Mouse (Mus musculus): ENCODE results near the gene 6430571L13Rik. TPM values are rescaled to one million over a fixed set of nuclear protein-coding genes. Genes with fewer than 3 reads are reported as not detected.

Gene 6430571L13Rik
- total RNA-seq (2022) = 1 to 10 TPM; 5.6 to 7.1 (median 6.2) TPM

DNA sequence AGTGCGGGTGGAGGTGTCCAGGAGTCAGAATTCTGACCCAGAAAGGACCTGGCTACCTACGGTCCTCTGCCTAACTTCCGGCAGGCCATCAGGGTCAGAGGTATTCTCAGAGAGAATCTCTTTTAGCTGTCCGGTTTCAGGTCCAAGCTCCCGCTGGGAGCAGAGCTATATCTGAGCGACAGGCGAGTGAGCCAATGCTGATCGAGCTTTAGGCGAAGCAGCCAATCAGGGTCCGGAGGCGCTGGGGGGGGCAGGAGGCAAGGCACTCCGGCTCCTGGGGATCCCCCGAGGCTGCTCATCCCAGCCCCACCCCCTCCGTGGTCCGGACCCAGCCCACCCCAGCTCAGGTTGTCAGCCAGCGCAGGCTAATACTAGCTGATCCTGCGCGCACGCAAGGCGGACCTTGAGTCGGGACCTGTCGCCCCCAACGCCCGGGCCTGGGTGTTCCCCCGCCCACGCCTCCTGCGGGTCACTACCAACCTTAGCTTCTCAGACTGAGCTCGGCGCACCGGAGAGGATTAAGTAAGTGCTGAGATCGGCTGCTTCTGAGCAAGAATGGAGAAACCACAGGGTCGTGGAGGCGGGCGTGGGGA, at the start of gene 6430571L13Rik:
Gene 6430571L13Rik, plus strand, starts transcription at position 336 of the 593 bp plus-strand sequence.
- peak; percentile 87 to 89 for DNase-seq (ENCODE audit: low spot score in 2 of 2)

DNA sequence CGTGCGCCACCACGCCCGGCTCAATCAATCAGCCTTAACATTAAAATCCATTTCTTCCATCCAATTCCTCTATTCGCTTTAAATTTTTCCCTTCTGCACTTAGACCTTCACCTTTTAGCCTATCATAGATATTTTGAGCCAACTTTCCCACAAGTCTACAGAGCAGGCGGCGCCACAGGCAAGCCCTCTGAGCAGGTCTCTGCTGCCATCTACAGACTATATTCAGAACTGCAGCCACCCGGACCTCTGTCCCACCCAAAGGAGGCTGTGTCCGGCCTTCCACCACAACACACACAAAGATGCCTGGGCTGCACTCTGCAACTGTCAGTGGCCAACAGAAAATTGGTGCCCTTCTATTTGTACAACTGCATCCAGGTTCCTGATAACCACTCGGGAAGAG, 49.5 kb upstream of the 6430571L13Rik start:
- DNase-seq (ENCODE audit: low spot score in 2 of 2) = peak in 1 of 2 experiments; percentile 58

DNA sequence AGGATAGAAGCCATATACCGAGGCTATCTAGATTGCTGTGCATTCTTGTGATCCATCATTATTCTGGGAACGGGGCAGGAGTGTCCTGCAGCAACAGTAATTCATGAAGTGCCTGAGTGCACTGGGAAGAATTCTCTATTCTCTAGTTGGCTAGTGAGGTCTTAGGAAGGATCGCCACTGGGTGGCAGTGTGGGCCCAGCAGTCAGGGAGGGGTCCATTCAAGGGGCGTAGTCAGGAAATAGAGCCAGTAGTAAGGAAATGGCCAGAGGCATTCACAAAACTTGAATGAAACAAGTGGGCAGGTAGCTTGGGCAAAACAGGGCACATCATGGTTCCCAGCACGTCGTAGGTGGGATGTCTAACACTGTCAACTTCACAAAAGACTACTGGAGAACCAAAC, 46.2 kb upstream of the 6430571L13Rik start:
- DNase-seq (ENCODE audit: low spot score in 2 of 2) = peak in 1 of 2 experiments; percentile 61

DNA sequence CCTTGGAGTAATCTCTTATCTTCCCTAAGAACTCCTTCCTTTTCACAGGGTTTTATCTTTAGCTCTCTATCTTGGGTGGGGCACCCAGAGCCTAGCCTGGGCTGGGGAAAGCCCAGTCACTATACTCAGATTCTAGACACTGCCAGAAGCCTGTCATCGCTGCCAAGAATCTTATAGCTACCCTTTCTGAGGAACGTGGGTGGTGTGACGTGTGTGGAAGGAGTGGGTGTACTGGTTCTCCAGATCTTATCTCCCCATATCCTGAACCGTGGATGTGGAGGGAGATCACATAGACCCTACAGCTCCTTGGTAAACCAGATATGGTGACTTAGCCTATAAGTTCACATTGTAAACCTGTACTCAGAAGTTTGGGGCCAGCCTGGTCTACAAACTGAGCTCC, 44.8 kb upstream of the 6430571L13Rik start:
- DNase-seq (ENCODE audit: low spot score in 2 of 2) = peak in 1 of 2 experiments; percentile 50

DNA sequence AAGGTAGTCTGAATTCAATTTTAAA, 44.6 kb upstream of the 6430571L13Rik start, which contains the start of gene Cish:
Gene Cish, plus strand, starts transcription at position 11 of the 25 bp plus-strand sequence.
- DNase-seq (ENCODE audit: low spot score in 2 of 2) = no peak

DNA sequence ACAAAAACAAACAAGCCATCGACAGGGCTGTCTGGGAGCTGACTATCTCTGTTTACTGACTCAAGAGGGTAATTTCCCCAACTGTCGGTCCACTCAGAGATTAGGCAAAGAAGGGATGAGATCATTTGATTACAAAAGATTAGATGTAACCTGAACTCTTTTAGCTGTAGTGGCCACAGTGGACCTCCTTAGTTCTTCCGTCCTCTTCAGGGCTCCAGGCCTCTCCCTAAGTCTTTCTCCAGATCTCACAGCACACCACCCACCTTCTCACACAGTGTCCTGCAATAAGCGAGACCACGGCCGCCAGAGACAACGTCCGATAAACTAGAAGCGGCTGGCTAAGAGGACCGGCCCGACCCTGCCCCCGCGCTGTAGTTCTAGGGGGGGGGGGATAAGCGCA, 44.4 kb upstream of the 6430571L13Rik start:
- DNase-seq (ENCODE audit: low spot score in 2 of 2) = no peak

DNA sequence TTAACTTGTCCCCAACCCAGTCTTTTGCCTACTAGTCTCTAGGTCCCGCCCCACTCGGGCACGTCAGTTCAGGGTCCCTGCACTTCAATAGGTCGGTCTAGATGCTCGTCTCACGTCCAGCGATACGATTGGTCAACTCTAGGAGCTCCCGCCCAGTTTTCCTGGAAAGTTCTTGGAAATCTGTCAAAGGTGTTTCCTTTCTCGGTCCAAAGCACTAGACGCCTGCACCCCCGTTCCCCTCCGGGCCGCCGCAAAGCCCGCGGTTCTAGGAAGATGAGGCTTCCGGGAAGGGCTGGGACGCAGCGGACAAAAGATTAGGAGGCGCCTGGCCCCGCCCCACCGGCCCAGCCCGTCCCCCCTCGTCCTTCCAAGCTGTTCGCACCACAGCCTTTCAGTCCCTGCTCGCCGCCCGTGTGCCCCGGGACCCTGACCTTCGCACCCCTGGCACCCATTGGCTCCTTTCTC, 43.9 kb upstream of the 6430571L13Rik start:
- DNase-seq (ENCODE audit: low spot score in 2 of 2) = peak; percentile 88 to 97

DNA sequence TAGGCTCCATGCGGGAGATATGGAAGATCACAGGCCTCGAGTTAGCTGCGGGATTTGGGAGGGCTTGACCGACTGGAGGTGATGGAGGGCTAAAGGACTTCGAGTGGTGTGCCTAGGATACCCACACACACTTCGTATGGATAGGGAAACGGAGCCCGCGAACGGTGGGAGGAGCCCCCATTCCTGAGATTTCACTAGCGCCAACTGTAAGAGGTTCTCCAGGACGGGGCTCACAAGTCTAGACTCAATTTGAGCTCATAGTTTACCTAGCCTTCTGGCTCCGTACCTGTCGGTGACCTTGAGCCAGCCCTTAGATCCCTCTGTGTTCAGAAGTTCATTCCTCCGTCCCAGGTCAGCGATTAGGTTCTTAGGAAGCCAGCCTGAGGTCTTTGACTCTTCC, 43.3 kb upstream of the 6430571L13Rik start:
- no peak for DNase-seq (ENCODE audit: low spot score in 2 of 2)

DNA sequence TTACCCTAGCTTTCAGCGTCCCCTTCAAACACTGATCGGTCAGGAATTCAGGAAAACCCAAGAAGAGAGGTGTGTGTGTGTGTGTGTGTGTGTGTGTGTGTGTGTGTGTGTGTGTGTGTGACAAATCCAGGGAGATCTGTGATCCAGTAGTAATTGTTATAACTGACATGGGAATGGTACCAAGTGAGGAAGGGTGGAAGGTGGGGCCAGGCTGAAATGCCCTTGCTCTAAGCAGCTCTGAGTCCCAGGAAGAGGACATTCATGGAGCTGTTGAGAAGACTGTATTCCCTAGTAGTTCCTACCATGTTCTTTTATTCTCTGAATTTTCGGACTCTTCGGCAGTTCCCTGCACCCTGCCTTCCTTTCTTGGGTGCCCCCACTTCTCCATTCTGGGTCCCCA, 42.7 kb upstream of the 6430571L13Rik start:
- no peak for DNase-seq (ENCODE audit: low spot score in 2 of 2)

DNA sequence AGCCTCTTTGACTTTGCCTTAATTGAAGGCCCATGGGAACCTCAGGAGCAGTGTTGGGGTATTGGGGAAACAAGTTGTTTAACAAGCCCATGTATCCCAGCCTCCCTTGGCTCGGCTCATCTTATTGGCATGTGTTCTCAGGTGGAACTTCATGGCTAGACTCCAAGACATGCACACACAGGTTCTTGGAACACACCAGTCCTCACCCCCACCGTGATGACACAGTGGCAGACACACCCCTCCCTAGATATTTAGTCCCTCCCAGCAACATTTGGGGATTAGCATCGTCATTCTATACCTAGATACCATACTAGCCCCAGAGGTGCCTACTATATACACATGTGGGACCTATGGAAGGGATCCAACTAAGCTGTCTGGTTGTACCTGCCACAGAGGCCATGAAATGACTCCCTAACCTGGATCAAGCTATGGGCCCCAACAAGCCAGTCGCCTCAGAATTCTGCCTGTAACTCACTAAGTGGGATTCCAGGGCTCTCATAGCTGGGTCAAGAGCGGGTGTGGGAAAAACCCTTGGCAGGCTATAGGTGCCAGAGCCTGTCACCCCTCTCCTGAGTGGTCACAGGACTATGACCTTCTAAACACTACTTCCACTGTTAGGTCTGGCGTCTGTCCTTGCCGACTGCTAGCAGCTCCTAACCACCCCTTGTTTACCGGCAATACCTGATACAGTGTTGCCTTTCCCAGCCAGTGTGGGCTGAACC, 42.2 kb upstream of the 6430571L13Rik start:
- DNase-seq (ENCODE audit: low spot score in 2 of 2) = no peak

DNA sequence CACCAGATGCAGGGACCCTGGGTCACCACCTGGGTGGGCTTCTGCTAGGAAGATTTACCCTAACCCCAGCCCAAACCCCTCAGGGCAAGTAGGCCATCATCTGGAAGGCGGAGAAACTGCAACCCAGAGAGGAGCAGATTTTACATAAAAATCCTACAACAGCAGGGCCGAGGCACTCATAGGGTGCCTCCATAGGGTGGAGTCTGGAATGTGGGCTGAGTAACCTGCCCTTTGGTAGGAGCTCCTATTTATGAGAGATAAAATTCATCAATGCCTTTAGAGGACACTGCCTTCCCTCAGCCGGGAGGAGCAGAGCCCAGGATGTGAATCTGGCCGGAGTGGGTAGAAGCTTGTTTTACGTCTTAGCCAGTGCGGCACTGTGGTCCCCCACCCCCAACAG, 41.5 kb upstream of the 6430571L13Rik start:
- no peak for DNase-seq (ENCODE audit: low spot score in 2 of 2)

DNA sequence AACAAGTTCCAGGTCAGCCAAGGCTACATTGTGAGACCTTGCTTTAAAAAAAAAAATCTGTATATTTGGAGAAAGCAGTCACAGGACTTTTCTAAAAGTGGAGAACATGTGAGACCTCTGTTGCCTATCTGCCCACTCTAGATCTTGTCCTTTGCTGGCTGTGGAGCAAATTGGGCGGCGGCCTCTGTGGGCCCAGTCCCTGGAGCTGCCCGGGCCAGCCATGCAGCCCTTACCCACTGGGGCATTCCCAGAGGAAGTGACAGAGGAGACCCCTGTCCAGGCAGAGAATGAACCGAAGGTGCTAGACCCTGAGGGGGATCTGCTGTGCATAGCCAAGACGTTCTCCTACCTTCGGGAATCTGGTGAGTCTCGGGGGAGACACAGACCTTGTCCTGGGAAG, 40.6 kb upstream of the 6430571L13Rik start:
- DNase-seq (ENCODE audit: low spot score in 2 of 2) = no peak

DNA sequence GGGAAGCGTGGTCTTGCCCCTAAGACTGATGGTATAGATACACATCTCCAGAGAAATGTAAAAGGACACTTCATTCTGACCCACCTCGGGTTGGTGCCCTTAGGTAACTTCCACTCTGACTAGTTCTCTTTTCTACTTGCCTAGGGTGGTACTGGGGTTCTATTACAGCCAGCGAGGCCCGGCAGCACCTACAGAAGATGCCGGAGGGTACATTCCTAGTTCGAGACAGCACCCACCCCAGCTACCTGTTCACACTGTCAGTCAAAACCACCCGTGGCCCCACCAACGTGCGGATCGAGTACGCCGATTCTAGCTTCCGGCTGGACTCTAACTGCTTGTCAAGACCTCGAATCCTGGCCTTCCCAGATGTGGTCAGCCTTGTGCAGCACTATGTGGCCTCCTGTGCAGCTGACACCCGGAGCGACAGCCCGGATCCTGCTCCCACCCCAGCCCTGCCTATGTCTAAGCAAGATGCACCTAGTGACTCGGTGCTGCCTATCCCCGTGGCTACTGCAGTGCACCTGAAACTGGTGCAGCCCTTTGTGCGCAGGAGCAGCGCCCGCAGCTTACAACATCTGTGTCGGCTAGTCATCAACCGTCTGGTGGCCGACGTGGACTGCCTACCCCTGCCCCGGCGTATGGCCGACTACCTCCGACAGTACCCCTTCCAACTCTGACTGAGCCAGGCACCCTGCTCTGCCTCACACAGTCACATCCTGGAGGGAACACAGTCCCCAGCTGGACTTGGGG, 40.0 kb upstream of the 6430571L13Rik start:
- DNase-seq (ENCODE audit: low spot score in 2 of 2) = no peak

DNA sequence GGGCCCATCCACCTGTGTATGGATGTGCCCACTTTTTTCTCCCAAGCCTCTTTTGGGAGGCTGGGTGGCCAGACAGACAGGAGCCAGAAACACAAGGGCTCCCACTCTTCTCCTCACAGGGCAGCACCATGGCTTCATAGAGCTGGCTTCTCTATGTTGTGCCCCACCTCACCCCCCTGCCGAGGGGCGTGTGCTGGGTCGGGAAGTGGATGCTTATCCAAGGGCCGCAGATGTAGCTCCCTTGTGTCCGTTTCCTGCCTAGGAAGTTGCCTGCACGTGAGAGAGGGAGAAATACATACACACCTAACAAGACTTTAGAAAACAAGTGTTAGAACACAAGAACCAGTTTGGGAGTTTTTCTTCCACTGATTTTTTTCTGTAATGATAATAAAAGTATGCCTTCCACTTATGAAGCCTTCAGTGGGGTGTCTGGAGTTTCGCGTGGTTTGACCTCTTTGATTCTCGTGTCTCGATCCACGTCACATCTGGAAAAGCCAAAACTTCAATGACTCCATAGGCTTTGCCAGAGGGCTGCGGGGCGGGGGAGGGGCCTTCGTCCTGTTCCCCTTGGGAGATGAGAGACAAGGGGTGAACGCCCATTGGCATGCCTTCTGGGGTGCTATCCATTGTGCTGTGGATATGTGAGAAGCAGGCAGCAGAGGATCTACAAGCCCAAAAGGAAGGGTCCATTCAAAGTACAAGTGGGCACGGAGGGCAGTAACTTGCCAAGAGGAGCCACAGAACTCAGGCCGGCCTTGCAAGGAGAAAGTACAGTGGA, 38.7 kb upstream of the 6430571L13Rik start:
- DNase-seq (ENCODE audit: low spot score in 2 of 2) = no peak

DNA sequence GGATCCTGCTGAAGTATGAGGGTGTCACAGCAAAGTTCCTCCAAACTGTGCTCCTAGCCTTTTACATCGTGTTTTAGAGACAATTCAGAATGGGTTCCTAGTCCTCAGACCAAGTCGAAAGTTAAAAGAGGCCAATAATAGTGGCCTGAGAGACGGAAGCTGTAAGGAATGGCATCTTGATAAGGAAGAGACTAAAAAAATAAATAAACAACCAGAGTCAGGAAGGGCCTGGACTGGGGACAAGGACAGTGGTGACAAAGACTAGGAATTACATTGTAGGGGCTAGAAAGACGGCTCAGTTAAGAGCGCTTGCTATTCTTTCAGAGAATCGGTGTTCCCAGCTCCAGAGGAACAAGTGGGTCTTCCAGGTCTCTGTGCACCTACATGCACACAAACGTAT, 37.8 kb upstream of the 6430571L13Rik start:
- no peak for DNase-seq (ENCODE audit: low spot score in 2 of 2)

DNA sequence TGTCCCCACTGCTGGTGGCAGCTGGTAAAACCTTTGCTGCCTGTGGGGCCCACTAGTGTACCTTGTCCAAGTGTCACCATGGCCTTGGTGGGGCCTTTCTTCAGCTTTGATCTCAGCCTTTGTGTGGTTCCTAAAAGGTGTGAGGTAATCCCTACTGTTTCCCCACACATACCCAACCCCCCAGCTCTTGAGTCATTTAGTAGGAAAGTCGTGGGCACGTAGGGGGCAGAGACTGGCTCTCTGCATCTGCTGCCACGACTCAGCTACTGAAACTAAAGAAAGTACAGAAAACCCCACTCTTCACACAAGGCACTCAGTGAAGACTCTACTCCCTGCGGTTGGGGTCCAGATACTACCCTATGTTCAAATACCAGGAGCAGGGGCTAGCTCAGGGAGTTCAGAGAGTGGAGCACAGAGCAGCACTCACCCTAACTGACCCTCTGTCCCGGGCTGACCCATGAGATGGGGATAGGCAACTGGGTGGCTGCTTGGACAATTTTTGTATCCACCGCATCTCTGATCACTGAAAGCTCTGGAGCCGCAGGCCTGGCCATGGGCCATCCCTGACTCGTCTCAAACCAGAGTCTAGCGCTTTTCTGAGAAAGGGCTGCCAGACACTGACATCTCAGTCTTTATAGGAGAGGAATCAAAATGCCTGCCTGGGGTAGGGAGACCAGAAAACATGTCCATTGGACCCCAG, 37.1 kb upstream of the 6430571L13Rik start:
- DNase-seq (ENCODE audit: low spot score in 2 of 2) = no peak

DNA sequence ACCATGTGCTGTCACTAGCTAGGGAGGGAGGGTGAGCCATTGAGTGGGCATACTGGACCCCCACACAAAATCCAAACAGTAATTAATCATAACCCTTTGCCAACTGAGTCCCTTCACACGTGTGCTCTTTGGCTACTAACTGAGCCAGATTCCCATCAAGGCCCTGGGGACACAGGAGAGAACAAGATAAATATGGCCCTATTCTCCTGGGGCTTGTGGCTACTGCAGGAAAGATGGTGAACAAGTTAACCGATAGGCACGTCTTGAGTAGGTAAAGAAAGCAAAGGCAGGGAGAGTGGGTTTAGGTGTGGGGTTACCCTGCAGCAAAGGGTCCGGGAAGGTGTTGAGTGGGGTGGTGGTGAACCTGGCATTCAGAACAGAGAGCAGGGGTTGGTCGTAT, 36.5 kb upstream of the 6430571L13Rik start:
- no peak for DNase-seq (ENCODE audit: low spot score in 2 of 2)

DNA sequence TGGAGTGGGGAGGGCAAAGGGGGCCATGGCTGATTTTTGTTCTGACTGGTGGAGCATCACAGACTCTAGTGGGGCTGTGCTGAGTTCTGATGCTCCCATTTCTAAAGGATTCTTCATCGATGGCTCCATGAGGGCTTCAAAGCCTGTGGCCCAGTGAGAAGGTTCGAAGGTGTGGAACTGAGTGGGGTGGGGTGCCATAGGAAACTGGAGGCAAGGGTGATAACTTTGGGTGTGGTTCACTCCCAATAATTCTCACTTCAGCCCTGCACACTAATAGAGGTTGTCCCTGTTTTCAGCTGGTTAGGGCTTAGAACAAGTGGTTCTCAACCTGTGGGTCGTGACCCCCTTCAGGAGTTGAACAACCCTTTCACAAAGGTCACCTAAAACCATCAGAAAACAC, 36.0 kb upstream of the 6430571L13Rik start:
- no peak for DNase-seq (ENCODE audit: low spot score in 2 of 2)

DNA sequence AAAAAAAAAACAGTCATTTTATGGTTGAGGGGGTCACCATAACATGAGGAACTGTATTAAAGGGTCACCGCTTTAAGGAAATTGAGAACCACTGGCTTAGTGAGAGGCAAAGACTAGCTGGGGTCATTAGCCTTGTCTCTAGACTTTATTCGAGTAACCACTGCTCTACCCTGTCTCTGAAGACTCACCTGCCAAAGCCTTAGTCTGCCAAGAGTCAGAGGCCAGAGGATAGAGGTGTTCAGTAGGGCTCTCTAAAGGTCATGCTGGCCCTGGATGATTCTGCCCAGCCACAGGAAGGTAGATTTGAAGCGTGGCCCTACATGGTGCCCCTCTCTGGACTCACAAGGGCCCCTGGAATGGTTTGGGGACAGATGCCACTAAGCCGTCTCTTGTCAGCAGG, 35.4 kb upstream of the 6430571L13Rik start:
- DNase-seq (ENCODE audit: low spot score in 2 of 2) = no peak

DNA sequence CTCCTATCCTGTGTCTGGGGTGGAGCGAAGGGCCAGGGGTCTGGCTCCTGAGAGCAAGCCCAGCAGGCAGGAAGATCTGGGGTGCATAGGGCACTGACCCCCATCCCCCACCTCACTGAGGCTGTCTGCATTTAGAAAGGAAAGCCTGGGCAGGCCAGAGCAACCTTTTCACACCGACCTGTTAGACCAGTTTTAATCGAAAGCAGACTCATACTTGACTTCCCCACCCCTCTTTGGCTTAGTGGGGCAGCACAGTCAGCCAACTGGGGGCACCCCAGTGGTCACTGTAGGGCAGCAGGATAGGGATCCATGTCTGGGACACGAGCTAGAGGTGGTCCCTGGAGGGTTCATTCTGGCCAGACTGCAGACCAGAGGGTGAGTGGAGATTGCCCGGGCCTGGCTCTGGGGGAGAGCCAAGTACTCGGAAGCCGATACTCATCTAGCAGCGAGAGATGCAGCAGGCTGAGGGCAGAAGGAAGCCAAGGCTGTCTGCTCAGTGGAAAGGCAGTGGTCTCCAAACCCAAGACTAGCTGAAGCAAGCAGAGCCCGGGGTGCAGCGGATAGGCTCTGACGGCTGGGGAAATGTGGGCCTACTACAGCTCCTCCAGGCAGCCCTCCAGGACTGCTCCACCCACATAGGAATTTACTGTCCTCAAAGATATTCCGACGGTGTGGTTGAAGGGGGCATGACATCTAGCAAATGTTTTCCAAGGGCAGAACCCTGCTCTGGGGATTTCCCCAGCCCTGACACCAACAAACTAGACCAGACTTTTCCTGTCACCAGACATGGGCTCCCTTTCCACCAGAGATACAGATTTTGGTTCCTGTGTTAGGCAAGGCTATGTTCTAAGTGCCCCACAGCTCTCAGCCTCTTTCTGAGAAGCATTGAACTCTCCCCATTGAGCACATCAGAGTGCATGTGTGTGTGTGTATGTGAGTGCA, 34.5 kb upstream of the 6430571L13Rik start:
- DNase-seq (ENCODE audit: low spot score in 2 of 2) = no peak

Data from left cerebral cortex, adult 8-10 months (tissue).